Mouse (Mus musculus): ENCODE results near the gene Sec14l5.

Gene Sec14l5

DNA sequence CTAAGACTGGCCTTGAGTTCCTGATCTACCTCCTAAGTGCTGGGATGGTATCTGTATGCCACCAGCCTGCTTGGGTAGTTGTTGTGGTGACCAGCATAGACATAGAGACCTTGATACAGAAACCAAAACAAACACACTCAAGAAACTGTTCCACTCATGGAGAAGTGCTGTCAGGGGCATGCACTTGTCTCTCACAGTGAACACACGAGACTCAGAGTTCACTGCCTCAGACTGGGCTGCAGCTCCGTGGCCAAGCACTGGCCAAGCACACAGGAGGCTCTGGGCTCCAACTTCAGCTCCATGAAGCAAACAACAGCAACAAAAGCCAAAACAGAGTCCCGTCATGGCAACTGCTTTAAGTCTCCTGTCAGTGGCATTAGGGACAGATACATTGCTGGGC, 8.1 kb downstream of the Sec14l5 start:
- no peak for DNase-seq

DNA sequence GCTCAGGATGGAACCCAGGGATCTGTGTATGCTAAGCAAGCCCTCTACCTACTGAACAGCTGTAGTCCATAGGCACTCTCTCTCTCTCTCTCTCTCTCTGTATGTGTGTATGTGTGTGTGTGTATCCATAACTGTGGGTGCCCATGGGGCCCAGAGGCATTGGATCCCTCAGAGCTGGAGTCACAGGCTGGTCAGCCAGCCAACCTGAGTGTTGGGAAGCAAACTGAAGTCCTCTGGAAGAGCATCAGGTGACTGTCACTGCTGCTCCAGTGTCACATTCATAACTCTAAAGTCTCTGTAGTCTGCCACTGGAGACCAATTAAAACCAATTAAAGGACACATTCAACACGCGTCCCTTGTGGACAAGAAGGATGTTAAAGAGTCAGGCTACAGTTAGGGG, 9.6 kb downstream of the Sec14l5 start:
- no peak for DNase-seq

DNA sequence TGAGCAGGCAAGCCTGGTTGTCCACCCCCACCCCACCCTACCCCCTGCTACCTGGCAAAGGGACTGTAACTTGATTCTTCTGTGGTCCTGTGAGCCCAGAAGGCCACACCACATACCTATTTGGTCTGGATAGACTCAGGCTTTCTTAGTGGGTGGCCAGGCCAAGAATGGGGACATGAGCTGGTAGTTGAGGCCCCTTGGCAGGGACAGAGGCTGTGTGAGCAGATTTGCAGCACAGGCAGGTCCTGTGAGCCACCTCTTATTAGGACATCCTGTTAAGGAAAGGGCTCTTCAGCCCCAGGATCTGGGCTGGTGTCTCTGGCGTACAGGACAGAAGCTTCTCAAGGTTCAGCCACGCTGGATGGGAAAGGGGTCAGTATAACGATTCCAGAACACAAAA, 10.2 kb downstream of the Sec14l5 start:
- DNase-seq, result no peak

DNA sequence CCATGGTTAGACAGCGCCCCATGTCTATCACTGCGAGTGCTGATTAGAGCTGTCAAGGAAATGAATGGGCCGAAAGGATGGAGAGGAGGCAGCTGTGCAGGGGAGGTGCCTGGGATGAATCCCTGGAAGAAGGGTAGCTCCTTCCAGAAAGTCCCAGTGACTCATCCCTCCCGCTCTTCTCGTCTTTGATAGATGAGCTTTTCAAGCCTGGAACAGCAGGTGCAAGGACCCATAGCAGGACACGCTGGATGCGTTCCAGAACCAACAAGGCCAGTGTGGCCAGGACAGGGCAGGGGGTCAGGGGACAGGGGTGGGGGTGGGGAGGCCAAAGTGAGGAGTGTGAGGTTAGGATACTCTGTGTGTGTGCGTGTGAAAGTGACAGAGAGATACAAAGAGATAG, 12.3 kb downstream of the Sec14l5 start:
- no peak for DNase-seq

DNA sequence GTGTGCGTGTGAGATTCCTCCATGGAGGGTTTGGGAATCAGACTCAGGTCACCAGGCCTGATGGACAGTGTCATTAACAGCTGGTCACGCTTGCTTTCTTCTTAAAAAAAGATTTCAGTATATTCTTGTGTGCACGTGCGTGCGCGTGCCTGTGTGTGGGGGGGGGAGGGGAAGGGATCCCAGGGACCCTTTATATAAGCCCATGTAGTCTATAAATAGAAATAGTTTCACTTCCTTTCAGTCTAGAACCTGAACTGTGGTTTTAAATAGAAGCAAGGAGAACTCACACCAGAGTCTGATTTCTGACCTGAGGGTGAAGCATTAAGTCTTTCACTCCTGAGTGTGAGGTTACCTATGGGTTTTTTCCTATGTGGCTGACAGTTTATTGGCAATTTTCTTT, 17.4 kb downstream of the Sec14l5 start:
- no peak for DNase-seq

DNA sequence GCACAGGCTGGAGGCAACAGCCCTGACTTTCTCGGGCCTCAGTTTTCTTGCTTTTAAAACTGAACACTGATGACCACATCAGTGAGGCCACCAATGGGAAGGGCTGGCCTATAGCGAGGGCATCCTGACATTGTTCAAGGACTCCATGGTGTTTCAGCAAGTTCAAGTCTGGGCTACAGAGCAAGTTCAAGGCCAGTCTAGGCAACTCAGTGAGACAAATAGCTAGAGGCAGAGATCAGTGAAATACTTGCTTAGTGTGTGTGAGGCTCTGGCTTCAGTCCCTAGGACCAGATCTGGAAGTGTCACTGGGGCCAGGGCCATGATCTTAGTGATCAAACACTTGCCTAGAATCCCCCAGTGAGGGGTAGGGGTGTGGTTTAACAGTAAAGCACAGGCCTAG, 21.1 kb downstream of the Sec14l5 start:
- no peak for DNase-seq

DNA sequence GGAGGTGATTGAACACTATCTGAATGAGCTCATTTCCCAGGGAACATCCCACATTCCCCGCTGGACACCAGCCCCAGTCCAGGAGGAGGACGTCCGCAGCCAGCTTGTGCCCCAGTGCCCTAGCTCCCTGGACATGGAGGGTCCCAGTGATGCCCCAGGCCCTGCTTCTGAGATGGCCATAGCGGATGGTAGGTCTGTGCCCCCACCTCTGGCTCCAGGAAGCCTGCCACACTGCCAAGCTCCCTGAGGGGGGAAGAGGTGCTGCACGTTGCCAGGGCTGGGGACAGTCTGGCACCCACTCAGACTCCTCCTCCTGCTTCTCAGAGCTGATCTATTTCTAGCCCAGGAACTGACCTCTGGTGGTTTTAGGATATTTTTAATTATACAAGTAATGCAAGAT, 21.9 kb downstream of the Sec14l5 start:
- no peak for DNase-seq

DNA sequence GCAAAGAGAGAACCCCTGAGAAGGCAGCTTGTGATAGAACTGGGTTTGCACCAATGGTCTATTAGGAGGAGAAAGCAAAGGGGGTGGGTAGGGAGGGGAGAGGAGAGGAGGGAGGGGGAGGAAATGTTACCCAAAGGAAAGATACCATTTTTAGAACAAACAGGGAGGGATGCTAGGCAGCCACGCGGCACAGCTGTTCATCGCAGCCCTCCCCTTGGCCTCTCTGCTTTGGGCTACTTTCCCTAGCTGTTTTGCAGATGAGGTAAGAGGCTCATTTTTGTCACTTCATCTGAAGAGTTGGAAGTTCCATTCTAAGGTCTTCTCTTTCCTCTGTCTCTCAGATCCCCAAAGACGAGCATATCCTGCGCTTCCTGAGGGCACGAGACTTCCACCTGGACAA, 25.7 kb downstream of the Sec14l5 start:
- no peak for DNase-seq

DNA sequence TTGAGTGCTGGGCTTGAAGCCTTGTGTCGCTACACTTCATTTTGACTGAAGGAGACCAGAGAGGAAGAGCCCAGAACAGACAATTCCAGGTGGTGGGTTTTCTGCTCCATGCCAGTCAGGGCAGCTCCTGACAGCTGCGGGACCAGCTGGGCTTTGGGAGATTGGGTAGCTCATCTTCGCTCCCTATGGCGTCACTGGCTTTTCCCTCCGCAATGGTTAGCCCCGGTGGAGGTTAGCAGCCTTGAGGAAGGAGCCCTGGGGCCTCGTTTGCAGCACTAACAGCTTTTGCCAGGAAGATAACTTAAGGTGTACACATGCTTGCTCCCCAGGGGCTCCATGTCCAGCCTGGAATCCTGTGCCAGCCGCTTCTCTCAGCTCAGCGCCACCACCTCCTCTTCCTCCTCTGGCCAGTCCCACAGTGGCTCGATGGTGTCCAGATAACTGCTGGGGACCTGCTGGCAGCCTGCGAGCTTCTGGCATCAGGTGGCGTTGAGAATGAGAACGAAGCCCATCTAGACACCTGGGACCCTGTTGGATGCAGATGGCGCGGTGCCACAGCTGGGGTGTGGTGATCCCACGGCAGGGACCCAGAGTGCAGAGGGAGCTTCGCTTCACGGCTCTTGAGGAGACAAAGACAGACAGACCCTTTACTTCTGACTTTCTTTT, 36.5 kb downstream of the Sec14l5 start:
- DNase-seq, result no peak

DNA sequence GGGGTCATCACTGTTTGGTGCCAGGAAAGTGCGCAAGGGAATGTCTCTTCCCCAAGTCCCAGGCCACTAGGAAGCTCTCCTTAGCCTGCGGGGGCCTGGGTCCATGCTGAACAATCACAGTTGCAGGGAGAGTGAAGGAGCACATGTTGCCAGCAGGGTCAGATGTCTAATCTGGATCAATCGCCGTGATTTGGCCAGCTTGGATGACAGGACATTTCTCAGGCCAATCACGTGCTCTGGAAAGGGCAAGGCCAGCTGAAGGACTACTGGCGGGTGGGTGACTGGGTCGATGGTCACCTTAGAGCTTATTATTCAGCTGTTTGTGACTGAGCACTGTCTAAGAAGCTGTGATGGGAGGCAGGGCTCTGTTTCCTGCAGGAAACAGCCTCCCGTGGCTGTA, 37.2 kb downstream of the Sec14l5 start:
- DNase-seq, result no peak

DNA sequence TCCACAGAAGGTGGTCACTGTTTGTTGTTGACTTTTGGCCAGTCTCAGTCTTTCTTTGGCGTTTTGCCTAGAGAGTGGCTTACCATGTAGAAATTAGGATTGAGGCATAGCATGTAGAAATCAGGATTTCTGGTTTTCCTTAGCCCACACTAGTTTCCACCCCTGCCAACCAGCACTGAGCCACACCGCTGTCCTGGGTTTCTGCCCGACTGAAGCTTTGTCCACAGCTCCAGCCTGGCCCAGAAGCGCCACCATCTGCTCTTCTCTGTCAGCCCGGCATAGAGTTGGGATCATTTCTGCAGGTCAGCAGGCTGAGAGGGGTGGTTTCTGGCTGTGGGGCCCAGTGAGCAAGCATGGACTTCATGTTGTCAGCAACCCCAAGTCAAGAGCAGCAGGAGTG, 38.0 kb downstream of the Sec14l5 start:
- no peak for DNase-seq

DNA sequence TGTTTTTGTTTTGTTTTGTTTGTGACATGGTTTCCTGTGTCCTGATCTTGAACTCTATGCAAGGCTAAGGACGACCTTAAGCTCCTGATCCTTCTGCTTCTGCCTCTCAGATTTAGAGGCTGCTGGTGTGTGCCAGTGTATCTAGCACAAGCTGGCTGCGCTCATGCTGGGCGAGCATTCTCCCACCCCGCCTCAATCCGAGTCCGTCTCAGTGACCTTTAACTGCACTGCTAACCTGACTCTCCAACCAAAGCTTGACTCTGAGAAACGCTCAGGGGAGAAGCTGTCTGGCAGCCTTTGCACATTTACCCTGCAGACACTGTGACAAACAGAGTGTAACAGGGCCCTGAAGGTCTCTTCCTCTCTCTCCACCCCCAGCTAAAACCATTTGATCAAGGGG, 38.8 kb downstream of the Sec14l5 start:
- DNase-seq, result no peak

DNA sequence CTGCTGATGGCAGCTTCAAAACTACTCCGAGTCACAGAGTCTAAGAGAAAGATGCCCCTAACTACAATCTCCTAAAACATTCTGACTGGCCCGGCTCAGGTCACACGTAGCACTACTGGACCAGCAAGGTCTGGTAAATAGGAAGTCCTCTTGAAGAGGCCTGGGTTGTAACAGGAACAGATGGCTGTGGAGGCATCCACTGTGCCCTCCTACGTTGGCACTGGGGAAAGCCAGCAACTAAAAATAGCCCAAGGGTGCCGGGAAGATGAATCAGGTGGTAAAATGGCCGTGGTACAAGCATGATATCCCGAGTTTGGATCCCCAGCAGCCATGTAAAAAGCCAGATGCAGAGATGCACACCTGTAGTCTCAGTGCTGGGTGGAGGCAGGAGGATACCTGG, 39.3 kb downstream of the Sec14l5 start:
- no peak for DNase-seq

DNA sequence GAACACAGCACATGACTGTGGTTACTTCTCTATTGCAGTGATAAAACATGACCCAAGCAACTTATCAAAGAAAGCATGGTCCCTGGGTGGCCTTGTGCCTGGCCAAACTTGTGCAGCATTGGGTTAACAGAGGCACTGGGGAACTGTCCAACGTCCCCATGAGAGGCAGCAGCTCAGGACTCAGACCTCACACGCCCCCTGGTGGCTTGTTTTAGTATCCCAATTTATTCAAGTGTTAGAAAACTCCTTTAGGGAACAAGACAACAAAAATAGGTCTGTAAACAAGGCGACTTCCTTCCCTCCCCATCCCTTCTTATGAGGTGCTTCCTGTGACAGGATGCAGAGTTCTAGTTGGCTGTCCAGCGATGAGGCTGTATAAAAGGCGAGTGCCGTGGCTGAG, 48.2 kb downstream of the Sec14l5 start:
- peak; percentile 30 for DNase-seq

DNA sequence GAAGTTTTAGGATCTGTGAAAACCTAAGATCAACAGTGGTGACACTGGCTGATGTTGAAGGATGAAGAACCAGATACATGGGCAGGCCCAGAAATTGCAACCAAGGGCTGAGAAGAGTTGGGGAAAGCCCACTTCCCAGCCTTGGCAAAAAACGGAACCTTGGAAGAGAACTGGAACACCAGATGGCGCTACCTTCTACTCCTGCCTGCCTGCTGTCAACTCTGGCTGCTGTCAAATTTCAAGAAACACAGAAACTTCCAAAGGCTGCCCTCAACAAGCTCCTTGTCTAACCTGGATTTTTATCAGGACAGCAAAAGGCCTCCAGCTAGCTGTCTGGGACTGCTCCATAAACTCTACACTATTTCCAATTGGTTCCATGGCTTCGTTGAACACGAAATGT, 55.8 kb downstream of the Sec14l5 start:
- DNase-seq, result peak; percentile 42

DNA sequence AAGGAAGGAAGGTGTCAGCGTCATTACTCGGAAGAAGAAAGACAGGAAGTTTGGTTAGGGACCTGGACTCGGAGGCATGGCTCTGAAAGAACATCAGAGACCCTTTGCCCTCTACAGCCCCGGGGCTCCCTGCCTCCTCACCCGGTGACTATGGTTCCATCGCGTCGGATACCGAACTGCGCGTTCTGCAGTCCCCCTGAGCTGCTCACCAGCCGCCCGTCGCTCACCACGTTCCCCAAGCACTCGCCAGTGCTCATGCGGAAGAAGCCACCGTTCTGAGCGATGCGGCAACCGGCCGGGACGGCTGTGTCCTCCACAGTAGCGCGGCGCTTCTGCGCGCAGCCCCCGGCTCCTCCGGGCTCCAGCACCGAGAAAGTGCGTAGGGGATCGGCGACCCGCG, 56.3 kb downstream of the Sec14l5 start:
- DNase-seq, result peak; percentile 43

DNA sequence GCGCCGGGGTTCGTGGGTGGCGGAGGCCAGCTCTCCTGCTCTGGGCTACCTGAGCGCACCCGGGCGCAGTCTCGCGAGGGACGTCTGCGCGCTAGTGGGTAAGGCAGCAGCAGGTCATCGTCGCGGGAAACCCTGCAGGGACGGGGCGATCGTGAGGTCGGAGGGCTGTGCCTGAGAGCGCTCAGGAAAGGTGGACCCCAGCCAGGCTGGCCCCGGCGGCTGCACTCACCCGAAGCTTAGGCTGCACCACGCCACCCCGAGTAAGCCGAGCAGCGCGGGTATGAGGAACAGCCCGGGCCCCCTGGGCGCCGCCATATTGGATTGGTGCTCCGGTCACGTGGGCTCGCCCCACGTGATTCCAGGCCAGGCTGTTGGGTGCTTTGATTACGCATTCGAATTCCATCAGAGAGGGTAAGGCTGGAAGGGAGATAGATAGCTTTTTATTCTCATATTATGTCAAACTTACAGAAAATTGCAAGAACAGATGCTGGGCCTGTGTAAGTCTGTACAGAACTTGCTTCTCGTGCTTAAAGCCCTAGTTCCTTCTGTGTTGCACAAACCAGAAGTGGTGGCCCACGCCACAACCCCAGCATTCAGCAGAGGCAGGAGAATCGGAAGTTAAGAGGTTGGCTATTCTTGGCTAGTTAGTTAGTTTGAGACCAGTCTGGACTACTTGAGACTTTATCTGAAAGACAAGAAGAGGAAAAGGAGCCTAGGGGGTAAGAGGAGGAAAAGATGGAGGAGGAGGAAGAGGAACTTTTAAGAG, 56.9 kb downstream of the Sec14l5 start, which contains the start of gene Nagpa:
TSS of gene Nagpa (minus strand) at position 345 of the 766 bp plus-strand sequence.
- peak; percentile 71 for DNase-seq

DNA sequence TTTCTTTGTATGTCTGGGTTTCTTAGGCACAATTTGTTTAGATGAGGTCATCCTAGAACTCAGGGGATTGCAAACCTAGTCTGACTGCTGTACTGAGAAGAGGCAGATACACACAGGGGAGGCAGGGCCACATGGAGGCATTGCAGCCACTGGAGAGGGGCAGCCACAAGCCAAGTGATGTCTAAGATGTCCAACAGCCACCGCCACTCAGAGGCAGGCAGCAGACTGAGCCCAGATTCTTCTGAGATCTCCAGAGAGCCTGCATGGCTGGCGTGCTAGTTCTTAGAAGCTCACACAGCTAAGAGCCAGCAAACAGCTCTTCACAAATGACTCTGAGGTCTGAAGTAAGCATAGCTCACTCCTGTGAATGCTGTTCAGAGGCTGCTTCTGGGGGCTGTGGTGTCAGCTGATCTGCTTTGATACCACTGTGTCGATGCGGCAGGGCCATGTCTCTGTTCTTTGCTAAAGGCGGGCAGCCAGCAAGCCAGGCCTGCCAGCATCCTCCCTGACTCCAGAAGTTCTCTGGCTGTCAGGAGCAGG, 58.6 kb downstream of the Sec14l5 start:
- no peak for DNase-seq

DNA sequence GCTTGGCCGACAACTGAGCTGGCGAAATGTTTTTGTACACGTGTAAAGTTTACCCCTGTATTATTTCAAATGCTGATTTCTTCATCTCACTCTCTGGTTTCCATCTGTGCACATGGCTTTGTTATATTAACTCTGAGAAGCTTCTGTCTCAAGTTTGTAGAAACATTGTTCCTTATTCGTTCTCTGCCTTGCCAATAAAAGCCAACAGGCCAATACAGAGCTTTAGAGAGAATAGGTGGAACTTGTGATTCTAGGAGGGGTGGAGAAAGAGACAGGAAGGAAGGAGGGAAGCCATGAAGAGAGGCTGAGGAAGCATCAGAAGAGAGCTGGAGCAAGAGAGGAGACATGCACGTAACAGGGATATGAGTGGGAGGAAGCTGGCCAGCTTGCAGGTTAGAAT, 59.1 kb downstream of the Sec14l5 start:
- DNase-seq, result no peak

DNA sequence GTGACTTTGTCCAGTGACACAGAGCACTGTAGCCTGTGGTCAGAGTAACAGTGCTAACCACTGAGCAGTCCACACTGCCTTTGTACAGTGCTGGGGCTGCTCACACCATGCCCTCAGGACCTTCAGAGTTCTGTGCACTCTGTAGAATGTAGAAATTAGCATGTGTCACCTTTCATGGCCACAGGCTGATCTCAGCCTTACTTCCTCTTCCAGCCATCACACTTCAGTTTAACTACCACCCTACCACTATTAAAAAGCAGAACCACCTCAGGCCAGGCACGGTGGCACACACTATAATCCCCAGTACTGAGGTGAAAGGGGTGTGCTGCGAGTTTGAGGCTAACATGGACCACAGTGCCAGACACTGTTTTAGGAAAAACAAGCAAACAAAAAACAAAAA, 63.5 kb downstream of the Sec14l5 start:
- no peak for DNase-seq

DNA sequence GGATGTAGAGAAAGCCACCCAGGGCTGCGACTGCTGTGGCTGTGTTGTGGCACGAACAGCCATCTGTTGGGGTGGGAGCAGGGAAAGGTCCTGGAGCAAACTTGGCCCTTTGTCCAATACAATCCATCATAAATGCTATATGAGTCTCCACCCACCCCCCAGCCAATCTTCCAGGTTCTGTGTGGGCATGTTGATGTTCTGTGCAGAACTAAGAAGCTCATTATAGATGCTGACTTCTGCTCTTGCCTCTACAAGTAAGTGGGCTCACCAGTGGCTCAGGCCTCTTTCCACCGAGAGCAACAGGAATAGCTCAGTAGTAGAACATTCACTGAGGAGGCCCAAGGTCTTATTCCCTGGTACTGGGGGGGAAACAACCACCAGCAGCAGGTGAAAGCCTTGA, 65.2 kb downstream of the Sec14l5 start:
- no peak for DNase-seq

DNA sequence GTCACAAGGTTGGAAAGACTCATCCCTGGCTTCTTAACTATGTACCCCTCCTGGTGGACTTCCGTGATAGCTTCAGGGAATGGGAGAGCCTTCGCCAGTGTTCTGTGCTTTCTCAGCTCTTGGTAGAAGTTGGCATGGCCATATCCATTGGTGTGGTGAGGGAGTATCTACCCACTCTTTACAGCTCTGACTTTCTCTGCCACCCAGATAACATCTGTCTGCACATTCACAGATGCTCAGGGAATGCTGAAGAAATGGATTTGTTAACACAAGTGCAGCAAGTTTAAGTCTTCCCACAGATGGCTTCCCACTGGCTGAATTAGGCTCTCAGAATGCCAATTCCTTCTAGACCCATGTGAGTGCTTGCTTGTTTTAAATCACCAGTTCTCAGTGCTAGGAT, 67.2 kb downstream of the Sec14l5 start:
- no peak for DNase-seq

DNA sequence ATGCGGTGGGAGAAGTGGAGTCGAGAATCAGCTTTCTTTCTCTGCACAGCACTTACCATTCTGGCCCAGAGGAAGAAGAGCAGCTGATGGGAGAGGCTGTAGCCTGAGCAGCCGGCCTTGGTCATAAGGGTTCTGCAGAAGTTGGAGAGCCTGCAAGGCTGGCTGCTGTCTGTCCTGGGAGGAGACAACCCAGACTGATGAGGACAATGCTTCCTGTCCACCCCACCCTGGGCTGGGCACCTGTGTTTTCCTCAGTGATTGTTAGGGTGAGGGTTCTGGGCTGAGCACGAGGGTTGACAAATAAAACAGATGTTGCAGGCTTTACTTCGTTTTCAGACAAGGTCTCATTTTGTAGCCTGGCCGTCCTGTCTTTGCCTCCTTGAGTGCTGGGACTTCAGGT, 69.8 kb downstream of the Sec14l5 start:
- no peak for DNase-seq

DNA sequence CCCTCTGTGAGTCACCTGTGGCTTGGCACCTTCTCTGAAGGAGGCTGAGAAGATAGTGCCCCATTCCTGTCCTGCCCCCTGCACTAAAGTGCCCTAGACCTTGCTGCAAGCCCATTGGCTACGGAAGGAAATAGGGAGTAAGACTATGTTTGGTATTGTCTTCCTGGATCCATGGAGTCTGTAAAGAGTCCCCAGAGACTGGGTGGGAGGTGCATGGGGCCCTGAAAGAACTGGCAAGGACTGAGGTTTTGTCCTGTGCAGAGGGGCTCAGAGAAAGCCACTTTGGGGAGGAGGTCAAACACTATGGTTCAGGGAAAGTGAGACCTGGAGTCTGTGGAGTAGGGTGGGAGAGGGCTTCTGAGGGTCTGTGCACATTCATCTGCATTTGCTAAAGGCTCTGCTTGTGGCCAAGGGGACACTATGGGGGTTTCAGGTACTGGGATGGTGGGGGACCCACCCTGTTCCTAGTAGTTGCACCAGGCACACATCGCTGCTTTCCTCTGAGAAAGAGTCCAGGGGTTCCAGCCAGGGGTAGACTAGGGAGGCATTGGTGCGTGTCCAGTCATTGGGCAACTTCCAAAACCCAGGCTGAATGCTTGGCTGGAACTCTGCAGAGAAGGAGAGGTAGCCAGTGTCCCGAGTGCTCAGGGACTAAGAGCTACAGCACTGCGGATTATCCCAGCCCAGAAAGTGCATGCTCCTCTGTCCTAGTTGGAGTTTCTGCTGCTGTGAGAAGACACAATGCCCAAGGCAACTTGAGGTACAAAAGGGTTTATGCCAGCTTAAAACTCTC, 70.6 kb downstream of the Sec14l5 start:
- DNase-seq, result no peak

Data from thymus, postnatal 25 days (tissue).